Mouse (Mus musculus) spleen, adult 12 weeks (tissue): ENCODE measurements at regions not wholly inside any gene's neighbourhood (a gene's known extent, or its start where the extent isn't known, plus 50 kb on each side); places are given as distances from the start of the nearest gene placed in this dataset.

Experiments used
- DNase-seq: peaks from one replicate; pipeline ENCODE4 v3.0.0; 2022; ENCODE audit warnings: low spot score

GRCm38 (mm10) chr12:12627597-12627996, 314.1 kb downstream of the Mycn start:
- DNase-seq = no peak

- no peak for DNase-seq
Observed at GRCm38 (mm10) chr12:12625788-12626187, 315.9 kb downstream of the Mycn start.

GRCm38 (mm10) chr12:12622712-12623292, 318.9 kb downstream of the Mycn start:
- no peak for DNase-seq

GRCm38 (mm10) chr12:12621506-12621905, 320.2 kb downstream of the Mycn start:
- DNase-seq = no peak

GRCm38 (mm10) chr12:12620316-12620715, 321.4 kb downstream of the Mycn start:
- DNase-seq = no peak

- no peak for DNase-seq
Observed at GRCm38 (mm10) chr12:12619431-12619830, 322.3 kb downstream of the Mycn start.

GRCm38 (mm10) chr12:12612520-12612919, 329.2 kb downstream of the Mycn start:
- no peak for DNase-seq

DNA sequence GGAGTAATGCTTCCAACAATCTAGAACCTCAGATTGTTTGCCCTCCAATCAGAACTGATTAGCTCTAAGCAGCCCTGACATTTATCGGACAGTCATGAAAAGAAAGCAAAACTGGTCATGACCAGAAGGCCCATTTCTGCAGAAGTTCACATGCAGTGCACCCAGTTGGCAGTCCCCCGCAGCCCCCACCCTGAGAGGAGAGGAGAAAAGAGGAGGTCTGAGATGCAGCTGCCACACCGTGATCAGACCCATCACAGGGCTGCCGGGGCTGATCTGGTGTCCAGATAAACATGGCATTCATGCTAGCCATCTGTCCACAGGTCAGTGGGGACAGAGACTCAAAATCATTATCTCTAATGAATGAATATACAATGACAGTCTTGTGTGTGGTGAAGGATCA, 330.9 kb downstream of the Mycn start:
- no peak for DNase-seq

DNA sequence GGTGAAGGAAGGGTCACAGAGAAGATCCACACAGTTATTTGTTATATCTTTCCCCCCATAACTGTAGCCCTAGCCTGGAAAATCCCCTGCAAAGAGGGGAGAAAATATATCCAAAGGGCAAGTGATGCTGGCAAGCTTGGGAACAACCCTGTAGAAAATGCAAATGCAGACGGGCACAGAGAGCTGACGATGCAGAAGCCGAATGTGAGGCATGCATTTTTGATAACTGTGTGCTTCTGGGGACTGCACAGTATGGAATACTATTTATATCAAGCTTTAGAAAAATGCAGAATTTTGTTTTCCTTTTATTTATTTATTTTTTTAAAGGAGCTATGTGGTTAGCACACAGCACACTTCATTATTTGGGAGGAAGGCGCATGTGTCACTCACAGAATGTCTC, 333.7 kb downstream of the Mycn start:
- no peak for DNase-seq

DNA sequence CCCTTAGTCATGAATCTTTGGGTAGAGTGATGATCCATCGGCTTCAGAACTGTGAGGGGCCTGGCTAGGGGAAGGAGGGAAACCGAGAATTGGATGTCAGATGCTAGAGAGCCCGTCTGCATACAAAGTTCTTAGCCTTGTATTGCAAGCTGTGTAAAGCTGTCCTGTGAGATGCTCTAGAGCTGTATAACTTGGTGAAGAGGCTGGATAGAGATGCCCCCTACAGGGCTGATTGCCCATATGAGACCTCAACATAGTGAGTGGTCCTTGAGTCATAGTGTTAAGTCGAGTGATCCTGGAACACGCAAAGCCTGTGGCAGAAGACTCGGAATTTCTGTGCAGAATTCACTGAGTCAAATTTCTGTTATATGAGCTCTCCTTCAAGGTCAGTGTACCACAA, 334.8 kb downstream of the Mycn start:
- no peak for DNase-seq

- no peak for DNase-seq
Observed at GRCm38 (mm10) chr12:12605495-12605894, 336.2 kb downstream of the Mycn start.

DNA sequence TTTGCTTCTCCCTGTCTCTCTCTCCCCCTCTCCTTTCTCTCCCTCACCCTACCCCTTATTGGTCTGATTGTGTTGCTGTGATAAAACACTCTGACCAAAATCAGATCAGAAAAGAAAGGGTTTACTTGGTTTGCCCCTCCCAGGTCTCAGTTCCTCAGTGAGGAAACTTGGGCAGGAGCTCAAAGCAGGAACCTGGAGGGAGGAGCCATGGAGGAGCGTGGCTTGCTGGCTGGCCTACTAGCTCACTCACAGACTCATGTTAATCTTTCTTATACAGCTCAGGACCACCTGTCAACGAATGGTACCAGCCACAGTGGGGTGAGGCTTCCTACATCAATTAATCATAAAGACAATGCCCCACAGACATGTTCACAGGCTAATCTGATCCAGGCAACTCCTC, 339.4 kb downstream of the Fam49a start:
- DNase-seq = no peak

DNA sequence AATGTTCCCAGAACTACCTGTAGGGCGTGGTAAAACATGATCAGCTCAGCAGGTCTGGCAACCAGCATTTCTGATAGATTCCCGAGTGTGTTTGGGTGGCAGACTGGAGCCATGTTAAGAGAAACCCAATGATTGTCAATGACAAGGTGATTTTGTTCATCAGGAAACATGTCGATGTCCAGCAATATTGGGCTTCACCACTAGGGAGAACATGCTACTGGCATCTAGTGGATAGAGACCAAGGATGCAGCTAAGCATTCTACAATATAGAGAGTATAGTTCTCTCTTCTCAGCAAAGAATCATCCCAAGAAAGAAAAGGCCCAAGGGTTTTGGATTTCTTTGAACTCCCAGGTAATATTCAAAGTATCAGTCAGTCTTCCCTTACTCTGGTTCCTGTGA, 333.5 kb downstream of the Fam49a start:
- DNase-seq = no peak

DNA sequence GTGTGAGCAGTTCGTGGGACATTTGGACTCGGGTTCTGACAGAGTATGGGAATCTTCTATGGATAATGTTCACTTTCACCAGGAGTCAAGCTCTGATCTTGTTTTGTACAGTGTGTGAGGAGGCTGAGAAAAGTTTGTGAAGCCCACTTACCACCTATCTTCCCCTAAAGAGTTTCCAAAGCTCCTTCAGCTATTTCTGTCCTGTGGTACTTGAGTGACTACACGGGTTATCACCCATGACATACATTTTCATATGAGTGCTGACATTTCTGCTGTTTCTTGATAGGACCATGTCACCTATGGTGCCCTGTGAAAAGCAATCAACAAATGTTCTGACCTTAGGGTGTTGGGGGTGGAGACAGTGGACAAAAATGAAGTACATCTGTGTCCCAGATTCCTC, 332.6 kb downstream of the Fam49a start:
- no peak for DNase-seq

GRCm38 (mm10) chr12:12593343-12593742, 331.4 kb downstream of the Fam49a start:
- no peak for DNase-seq

DNA sequence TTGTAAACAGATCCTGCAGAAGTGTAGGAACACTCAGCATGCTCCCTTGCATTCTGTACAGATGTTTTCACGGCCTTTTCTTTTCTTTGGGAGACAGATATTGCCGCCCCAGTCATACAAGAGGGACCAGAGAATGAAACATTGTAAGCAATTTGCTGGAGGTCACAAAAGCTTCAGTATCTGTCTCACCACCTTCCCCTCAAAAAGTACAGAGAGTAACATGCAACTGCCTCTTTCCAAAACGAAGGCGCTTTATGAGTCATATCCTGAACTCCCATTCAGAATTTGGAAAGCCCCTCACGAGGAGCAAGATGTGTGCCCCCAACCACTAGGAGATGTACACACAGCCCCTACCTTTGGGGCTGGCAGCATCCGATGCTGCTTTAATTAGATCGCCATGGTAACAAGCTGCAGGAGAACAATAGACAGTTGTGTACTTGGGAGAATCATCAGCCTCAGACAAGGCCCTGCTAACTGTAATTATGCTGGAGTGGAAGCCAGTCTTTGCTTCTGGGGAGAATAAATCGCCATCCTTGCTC, 328.9 kb downstream of the Fam49a start:
- no peak for DNase-seq

GRCm38 (mm10) chr12:12588771-12589370, 326.9 kb downstream of the Fam49a start:
- DNase-seq = no peak

- DNase-seq = no peak
Observed at GRCm38 (mm10) chr12:12586436-12586835, 324.5 kb downstream of the Fam49a start.

DNA sequence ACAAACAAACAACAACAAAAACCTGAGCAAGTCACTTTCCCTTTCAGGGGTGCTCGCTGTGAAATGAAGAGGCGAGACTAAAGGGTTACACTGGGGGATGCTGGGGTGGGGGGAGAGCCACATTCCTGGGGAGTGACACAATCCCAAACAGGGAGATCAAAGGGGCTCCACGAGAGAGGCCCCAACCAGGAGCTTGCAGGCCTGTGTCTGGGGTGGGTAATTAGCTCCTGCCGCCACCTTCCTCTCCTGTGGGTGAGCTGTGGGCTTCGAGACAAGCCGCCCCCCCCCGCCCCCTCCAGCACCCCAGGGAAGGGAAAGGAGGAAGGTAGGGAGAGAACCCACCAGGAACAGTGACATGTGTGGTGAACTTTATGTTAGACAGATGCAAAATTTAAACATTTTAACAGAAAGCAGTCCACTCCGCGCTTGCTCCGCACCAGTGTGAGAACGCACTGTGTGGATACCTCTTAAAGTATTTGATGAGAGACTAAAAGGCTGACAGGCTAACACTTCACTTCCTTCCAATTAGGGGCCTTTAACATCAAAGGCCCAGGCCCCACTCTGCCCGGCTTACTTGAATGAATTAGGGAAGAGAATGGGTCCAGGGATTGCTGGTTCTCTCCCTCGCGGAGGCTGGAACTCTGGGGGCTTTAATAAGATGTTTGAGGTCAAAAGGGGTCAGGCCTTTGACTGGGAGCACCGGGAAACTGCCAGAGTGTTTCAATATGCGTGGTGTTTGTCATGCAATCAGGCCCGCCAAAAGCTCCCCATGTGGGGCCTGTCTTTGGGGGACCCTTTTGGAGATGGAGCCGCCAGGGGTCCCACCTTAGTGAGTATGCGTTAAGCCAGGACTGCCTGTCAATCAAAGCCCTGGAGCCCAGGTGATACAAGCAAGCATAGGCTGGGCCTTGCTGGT, 319.6 kb downstream of the Fam49a start:
- no peak for DNase-seq

- peak; percentile 53 for DNase-seq
Observed at GRCm38 (mm10) chr12:12580763-12581178, 318.8 kb downstream of the Fam49a start.

- DNase-seq = no peak
Observed at GRCm38 (mm10) chr12:12578278-12578677, 316.3 kb downstream of the Fam49a start.

- peak; percentile 32 for DNase-seq
Observed at GRCm38 (mm10) chr12:12570563-12571251, 308.8 kb downstream of the Fam49a start.
